Mouse (Mus musculus): ENCODE results near the gene Pabpc4l.
"Not testable (repeated sequence)": the region's sequence is repeated elsewhere in the genome, so short reads cannot be mapped to it uniquely, and the experiment has no call there.

The Pabpc4l gene

DNA sequence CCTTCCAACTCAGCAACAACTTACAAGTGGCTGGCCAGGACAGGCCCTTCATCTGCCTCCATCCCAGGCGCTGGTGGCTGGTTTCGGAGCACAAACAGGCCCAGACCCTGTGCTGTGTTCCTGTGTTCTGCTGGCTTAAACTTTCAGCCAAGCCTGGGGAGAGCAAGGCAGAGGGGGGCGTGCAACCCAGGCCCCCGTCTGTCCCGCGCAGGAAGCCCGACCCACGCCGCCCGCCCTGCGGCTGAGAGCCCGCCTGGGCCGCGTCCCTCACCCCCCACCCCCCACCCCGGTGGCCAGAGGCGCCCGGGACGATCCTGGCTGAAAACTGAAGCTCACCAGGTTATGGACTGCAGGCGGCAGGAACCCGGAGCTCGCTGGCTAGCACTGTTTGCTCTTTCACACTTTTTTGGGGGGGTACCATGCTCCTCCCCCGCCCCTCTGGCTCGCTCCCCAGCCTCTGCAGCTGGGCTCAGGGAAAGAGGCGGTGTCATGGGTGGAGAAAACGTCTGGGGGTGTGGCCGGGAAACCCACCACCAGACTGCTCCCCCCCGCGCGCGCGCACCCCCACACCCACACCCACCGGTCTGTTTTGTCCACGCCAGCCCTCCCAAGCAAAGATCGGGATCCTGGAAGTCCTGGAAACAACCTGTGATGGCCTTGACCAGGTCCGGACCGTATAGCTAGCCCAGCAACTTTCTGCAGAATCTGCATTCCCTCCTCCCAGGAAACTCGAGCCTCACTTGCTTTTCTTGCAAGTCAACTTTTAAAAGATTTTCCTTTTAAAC, at the start of gene Pabpc4l:
Pabpc4l (minus strand) TSS at position 739 of the 785 bp plus-strand sequence.
- DNase-seq (ENCODE audit: low spot score in 2 of 2) = no peak

DNA sequence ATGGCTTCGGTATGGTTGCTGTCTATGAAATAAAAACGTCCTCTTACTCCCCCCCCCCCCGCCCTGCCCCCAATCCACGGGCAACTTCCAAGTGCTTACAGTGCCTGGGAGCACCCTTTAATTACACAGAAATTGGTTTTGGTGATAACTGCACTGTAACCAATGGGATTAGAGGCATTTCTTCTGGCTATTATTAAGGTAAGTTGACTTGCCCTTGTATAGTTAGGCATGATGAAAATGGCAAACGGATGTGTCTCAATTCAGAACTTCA, 42.9 kb upstream of the Pabpc4l start:
- no peak for DNase-seq (ENCODE audit: low spot score in 2 of 2)

DNA sequence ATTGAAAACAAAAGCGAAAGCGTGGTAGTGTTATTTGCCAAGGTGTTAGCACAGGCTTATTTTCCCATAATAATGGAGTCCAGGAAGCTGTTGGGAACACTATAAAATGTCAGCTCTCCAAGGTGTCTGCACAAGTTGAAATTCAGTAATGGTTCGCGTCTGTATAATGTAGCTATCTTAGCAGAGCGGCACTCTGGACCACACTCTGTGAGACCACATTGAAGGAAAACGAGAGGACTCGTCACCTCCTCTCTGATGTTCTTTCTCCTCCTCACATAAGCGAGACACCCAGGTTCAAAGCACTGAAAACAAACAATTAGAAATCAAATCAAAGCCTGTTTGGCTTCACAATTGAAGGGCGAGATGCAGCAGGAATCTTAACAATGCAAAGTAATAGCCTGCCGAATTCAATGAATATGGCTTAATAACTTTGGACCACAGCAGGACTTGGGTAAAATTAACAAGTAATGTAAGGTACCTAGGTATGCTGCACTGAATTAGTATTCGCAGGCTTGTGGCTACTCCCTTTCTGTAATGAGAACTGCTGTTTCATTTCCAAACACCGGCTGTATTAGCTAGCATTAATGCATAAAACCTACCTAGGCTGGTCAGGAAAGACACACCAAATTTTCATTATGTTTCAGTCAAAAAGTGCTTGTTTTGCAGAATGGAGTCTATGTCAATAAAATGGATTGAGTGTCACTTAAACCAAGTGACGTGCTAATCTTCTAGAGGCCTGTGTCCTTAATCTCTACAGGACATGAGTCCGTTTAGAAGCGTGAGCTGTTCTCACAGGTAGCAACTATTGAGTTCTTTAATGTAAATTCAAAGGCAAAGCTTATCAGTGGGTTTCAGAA, 42.3 kb upstream of the Pabpc4l start:
- DNase-seq (ENCODE audit: low spot score in 2 of 2) = no peak

DNA sequence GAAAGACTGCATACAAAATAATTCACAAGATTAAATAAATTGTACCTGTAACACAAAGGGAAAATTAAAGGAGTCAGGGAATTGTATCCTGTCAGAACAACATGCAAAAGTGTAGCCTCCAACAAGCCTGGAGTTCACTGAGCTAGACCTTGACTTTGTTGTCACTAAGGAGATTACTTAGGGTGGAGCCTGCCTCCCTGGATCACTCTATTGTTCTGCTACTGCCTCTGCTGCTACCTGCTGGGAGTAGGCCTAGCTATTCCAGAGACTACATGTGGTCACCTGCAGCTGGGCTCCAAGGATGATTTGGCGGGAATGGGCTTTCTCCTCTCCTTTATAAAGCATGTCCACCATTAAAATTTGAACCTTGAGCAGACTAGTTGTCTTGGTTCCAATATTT, 38.1 kb upstream of the Pabpc4l start:
- DNase-seq (ENCODE audit: low spot score in 2 of 2) = not testable (repeated sequence)

DNA sequence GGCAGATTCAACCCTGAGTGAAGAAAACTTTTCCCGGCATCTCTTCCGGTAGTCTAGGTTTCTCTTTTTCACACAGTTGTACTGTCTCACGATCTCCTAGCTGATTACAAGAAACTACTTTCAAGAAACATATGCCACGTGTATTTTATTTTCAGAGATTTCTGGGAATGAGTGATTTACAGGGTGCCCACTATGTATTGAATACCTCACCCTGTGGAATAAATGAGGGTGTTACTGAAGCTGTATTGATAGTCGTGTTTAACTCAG, 180 bp upstream of the Pabpc4l start:
- DNase-seq (ENCODE audit: low spot score in 2 of 2) = no peak

DNA sequence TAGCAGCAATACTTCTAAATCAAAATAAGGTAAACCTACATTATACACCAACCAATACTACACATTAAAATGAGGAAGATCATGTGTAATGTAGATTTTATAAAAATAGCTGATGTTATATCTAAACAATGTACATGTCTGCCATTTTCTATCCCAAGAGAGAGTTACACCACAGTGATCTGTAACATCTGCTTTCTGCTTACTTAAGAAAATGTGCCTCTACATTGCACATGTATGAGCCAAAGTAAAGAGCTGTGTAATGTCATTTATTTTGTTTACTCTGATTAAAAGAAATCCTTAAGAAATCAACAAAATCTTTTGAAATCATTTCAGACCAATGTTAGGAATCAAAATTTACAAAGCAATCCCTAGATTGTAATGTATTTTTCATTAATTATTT, 16.6 kb downstream of the Pabpc4l start:
- DNase-seq (ENCODE audit: low spot score in 2 of 2) = no peak

Measured in thymus, postnatal 10 days (tissue).